Comparison of ENCODE assay signal across 25 mouse cellular contexts in the genomic region with DNA sequence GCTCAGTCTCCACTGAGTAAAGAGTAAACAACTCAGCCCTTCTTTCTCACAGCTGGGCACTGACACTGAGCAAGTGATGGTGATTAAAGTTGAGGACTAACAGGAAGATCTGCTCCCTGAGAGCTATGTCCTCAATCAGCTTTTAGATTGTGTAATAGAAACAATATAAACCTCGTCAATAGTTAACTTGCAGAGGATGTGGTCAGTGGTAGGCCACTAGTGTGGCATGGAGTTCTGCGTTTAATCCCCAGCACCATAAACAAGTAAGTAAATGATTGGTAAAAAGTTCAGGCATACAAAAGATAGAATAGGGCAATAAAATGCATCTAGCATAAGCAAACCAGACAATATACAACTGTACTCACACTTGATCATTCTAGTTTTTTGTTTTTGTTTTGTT.
"Had no signal": no experiment of that assay in that cellular context is flagged by ENCODE, and none has a peak within 500 bp of the region (broad histone marks: within the 10 kb centered on the region; RNA-seq: fewer than 3 reads in every experiment).

No protein-coding gene starts in this region.

- H3K4me1 ChIP-seq: heart, embryonic 10.5 days; heart, embryonic 12.5 days; hindbrain, embryonic 10.5 days; hindbrain, embryonic 12.5 days; limb, embryonic 13.5 days; limb, embryonic 15.5 days; liver, embryonic 12.5 days had no signal

- H3K27me3 ChIP-seq: heart, embryonic 12.5 days; hindbrain, embryonic 12.5 days; limb, embryonic 13.5 days; limb, embryonic 15.5 days; liver, embryonic 12.5 days had no signal

- ATAC-seq: forebrain, postnatal 0 days; hindbrain, embryonic 16.5 days; inflammation-experienced regulatory T-cells, adult 6 months; liver, embryonic 12.5 days had no signal

- H3K4me2 ChIP-seq: heart, embryonic 12.5 days; hindbrain, embryonic 12.5 days; hindbrain, embryonic 14.5 days; limb, embryonic 13.5 days; limb, embryonic 15.5 days; liver, embryonic 12.5 days had no signal

- H3K9ac ChIP-seq: forebrain, postnatal 0 days; heart, embryonic 12.5 days; hindbrain, embryonic 12.5 days; hindbrain, embryonic 14.5 days; limb, embryonic 13.5 days; limb, embryonic 15.5 days; liver, embryonic 12.5 days; liver, embryonic 14.5 days had no signal

- H3K9me3 ChIP-seq: heart, embryonic 10.5 days; heart, embryonic 12.5 days; hindbrain, embryonic 10.5 days; hindbrain, embryonic 12.5 days; limb, embryonic 13.5 days; limb, embryonic 15.5 days; liver, embryonic 12.5 days had no signal

- DNase-seq: forebrain, postnatal 0 days; gastrocnemius, adult 2 months; gastrocnemius, postnatal 14 days; gastrocnemius, postnatal 36 days; heart, adult 18-20 months; heart, postnatal 10 days; heart, postnatal 4 days; kidney, adult 18-20 months; kidney, adult 8-10 months; kidney, postnatal 10 days; kidney, postnatal 25 days; left cerebral cortex, postnatal 4 days had no signal

- H3K4me3 ChIP-seq: gastrocnemius, adult 2 months; heart, embryonic 10.5 days; heart, embryonic 12.5 days; hindbrain, embryonic 10.5 days; hindbrain, embryonic 12.5 days; layer of hippocampus, adult 2 months; left cerebral cortex, adult 2 months; limb, embryonic 13.5 days; limb, embryonic 15.5 days; liver, embryonic 12.5 days had no signal

- H3K27ac ChIP-seq: gastrocnemius, adult 2 months; heart, embryonic 10.5 days; hindbrain, embryonic 10.5 days; hindbrain, embryonic 12.5 days; hindbrain, embryonic 14.5 days; layer of hippocampus, adult 2 months; left cerebral cortex, adult 2 months; limb, embryonic 13.5 days; limb, embryonic 15.5 days; liver, embryonic 12.5 days; liver, embryonic 14.5 days had no signal
